Mouse (Mus musculus) G1E (cell line): ENCODE results near the gene Frmd5. TPM values are rescaled to one million over a fixed set of nuclear protein-coding genes. Genes with fewer than 3 reads are reported as not detected.
"Not testable (repeated sequence)": the region's sequence is repeated elsewhere in the genome, so short reads cannot be mapped to it uniquely, and the experiment has no call there.

ENCODE experiments used
- ATAC-seq: 2 replicates; pipeline ENCODE4 v1.8.0; 2016; ENCODE audit warnings: mild to moderate bottlenecking; ENCODE audit not compliant: insufficient number of reproducible peaks, poor library complexity, low FRiP score, severe bottlenecking; ENCODE audit errors: extremely low read depth
- DNase-seq: peaks from one replicate; pipeline ENCODE4 v3.0.0; 2012; ENCODE audit warnings: low spot score
- H3K27me3 ChIP-seq: 2 replicates; pipeline ENCODE4 v1.6.1; 2012; ENCODE audit warnings: mild to moderate bottlenecking, low read length, inconsistent platforms; ENCODE audit not compliant: insufficient read depth
- H3K36me3 ChIP-seq: replicated peaks from 2 replicates; pipeline ENCODE3; 2012; ENCODE audit warnings: mild to moderate bottlenecking, inconsistent platforms
- H3K4me1 ChIP-seq: 2 replicates; pipeline ENCODE4 v1.6.1; 2012; ENCODE audit warnings: low read depth, low read length, inconsistent platforms, mixed read lengths; ENCODE audit not compliant: insufficient read depth
- H3K4me3 ChIP-seq: 2 replicates; pipeline ENCODE4 v1.5.1; 2012; ENCODE audit warnings: low read depth, mild to moderate bottlenecking, inconsistent platforms, low read length, moderate library complexity, mixed read lengths
- H3K9me3 ChIP-seq: replicated peaks from 2 replicates; pipeline ENCODE4 v1.6.1; 2012; ENCODE audit warnings: inconsistent platforms
- CTCF ChIP-seq: IDR thresholded peaks from 2 replicates; pipeline ENCODE4 v1.5.1; 2012; ENCODE audit warnings: low read depth, low read length, inconsistent platforms, mixed read lengths
- GATA1 ChIP-seq: IDR thresholded peaks from 2 replicates; pipeline ENCODE4 v1.6.1; 2012; ENCODE audit warnings: borderline replicate concordance, low read length, inconsistent platforms, mixed read lengths
- GATA2 ChIP-seq: IDR thresholded peaks from 2 replicates; pipeline ENCODE4 v1.6.1; 2012; ENCODE audit warnings: low read depth, low read length, inconsistent platforms, borderline replicate concordance
- POLR2AphosphoS5 ChIP-seq: IDR thresholded peaks from 2 replicates; pipeline ENCODE4 v1.6.1; 2012; ENCODE audit warnings: low read depth, low read length, inconsistent platforms; ENCODE audit not compliant: insufficient replicate concordance
- TAL1 ChIP-seq: conservative IDR thresholded peaks from 2 replicates; pipeline ENCODE4 v1.6.1; 2012; ENCODE audit warnings: low read depth, low read length, inconsistent platforms, mixed read lengths
- polyA plus RNA-seq: library from polyadenylated mRNA; stranded (reverse); fragments of >175 nt; gene quantifications from 2 replicates; pipeline ENCODE4 v1.2.3, GENCODE M21; 2012
- total RNA-seq, 2 experiments: library from RNA; stranded (forward) in 1 of 2; stranded (reverse) in 1 of 2; fragments of 200-1000 nt in 1 of 2; fragments of >200 nt in 1 of 2; fragmentation: Nextera tagmentation in 1 of 2; gene quantifications; 2 replicates each; pipeline ENCODE4 v1.2.3; 2014 to 2017

The Frmd5 gene
- total and polyA plus RNA-seq, 3 experiments, result 12.8 to 79.4 (median 20.6) TPM

- Histone ChIP-seq H3K4me1 (peaks cover 10% of the 10 kb centered on the region), H3K36me3 (no peaks in the 10 kb centered on the region), H3K27me3 (no peaks in the 10 kb centered on the region; the same call in 1 of the 2 replicates), H3K4me3 (no peak overlapping the region), H3K9me3 (no peaks in the 10 kb centered on the region)
- ATAC-seq (no peak), DNase-seq (no peak)
- TF ChIP-seq GATA2, result no peak
- no peak for TF ChIP-seq TAL1
- no peak for TF ChIP-seq GATA1
- no peak for TF ChIP-seq CTCF
- no peak for TF ChIP-seq POLR2AphosphoS5
Measured at GRCm38 (mm10) chr2:121834926-121835325, 28.0 kb upstream of the Frmd5 start.

- peak; percentile 73 for ATAC-seq
- Histone ChIP-seq H3K4me1 (peaks cover 14% of the 10 kb centered on the region), H3K36me3 (no peaks in the 10 kb centered on the region), H3K9me3 (no peaks in the 10 kb centered on the region), H3K27me3 (no peaks in the 10 kb centered on the region), H3K4me3 (no peak overlapping the region)
- DNase-seq, result peak; percentile 53
- TF ChIP-seq GATA2, result no peak
- TF ChIP-seq GATA1, result no peak
- no peak for TF ChIP-seq POLR2AphosphoS5
- no peak for TF ChIP-seq TAL1
- peak; percentile 16; the same call in 1 of the 2 replicates for TF ChIP-seq CTCF
Measured at GRCm38 (mm10) chr2:121832484-121832894, 25.6 kb upstream of the Frmd5 start.

GRCm38 (mm10) chr2:121828411-121828810 is 21.5 kb upstream of the Frmd5 start:
- no peaks in the 10 kb centered on the region for H3K9me3 ChIP-seq
- ATAC-seq, result no peak
- no peaks in the 10 kb centered on the region for H3K27me3 ChIP-seq
- H3K4me3 ChIP-seq, result no peak overlapping the region
- TF ChIP-seq CTCF (no peak), GATA1 (no peak), TAL1 (no peak), POLR2AphosphoS5 (no peak), GATA2 (no peak)
- DNase-seq, result no peak
- peaks cover 23% of the 10 kb centered on the region for H3K4me1 ChIP-seq
- no peaks in the 10 kb centered on the region for H3K36me3 ChIP-seq

- TF ChIP-seq TAL1 (no peak), POLR2AphosphoS5 (no peak), CTCF (no peak), GATA1 (no peak), GATA2 (no peak)
- Histone ChIP-seq H3K36me3 (no peaks in the 10 kb centered on the region), H3K4me1 (peaks cover 13% of the 10 kb centered on the region), H3K4me3 (no peak overlapping the region), H3K27me3 (no peaks in the 10 kb centered on the region), H3K9me3 (peaks cover 4% of the 10 kb centered on the region)
- ATAC-seq (no peak), DNase-seq (no peak)
Measured at GRCm38 (mm10) chr2:121826189-121826588, 19.3 kb upstream of the Frmd5 start.

- H3K27me3 ChIP-seq, result no peaks in the 10 kb centered on the region
- H3K4me1 ChIP-seq, result peaks cover 13% of the 10 kb centered on the region
- ATAC-seq (no peak), DNase-seq (no peak)
- TF ChIP-seq POLR2AphosphoS5 (no peak), CTCF (no peak), GATA2 (no peak), TAL1 (no peak), GATA1 (no peak)
- H3K4me3 ChIP-seq, result no peak overlapping the region
- peaks cover 4% of the 10 kb centered on the region for H3K9me3 ChIP-seq
- no peaks in the 10 kb centered on the region for H3K36me3 ChIP-seq
Measured at GRCm38 (mm10) chr2:121824653-121825052, 17.8 kb upstream of the Frmd5 start.

GRCm38 (mm10) chr2:121821787-121822186 is 14.9 kb upstream of the Frmd5 start:
- peaks cover 4% of the 10 kb centered on the region for H3K9me3 ChIP-seq
- DNase-seq, result no peak
- no peak overlapping the region for H3K4me3 ChIP-seq
- TF ChIP-seq POLR2AphosphoS5 (no peak), GATA2 (no peak), GATA1 (no peak), TAL1 (no peak), CTCF (no peak)
- ATAC-seq, result no peak
- peaks cover 13% of the 10 kb centered on the region for H3K4me1 ChIP-seq
- peaks cover 3% of the 10 kb centered on the region; the same call in 1 of the 2 replicates for H3K27me3 ChIP-seq
- no peaks in the 10 kb centered on the region for H3K36me3 ChIP-seq

- H3K9me3 ChIP-seq, H3K4me3 ChIP-seq, DNase-seq, H3K36me3 ChIP-seq, ATAC-seq, H3K27me3 ChIP-seq: not testable (repeated sequence)
- H3K4me1 ChIP-seq, result peaks cover 65% of the 10 kb centered on the region
Measured at GRCm38 (mm10) chr2:121810876-121811275, 4.0 kb upstream of the Frmd5 start.
